Mouse (Mus musculus): ENCODE measurements around the gene Gbf1.

The Gbf1 gene

DNA sequence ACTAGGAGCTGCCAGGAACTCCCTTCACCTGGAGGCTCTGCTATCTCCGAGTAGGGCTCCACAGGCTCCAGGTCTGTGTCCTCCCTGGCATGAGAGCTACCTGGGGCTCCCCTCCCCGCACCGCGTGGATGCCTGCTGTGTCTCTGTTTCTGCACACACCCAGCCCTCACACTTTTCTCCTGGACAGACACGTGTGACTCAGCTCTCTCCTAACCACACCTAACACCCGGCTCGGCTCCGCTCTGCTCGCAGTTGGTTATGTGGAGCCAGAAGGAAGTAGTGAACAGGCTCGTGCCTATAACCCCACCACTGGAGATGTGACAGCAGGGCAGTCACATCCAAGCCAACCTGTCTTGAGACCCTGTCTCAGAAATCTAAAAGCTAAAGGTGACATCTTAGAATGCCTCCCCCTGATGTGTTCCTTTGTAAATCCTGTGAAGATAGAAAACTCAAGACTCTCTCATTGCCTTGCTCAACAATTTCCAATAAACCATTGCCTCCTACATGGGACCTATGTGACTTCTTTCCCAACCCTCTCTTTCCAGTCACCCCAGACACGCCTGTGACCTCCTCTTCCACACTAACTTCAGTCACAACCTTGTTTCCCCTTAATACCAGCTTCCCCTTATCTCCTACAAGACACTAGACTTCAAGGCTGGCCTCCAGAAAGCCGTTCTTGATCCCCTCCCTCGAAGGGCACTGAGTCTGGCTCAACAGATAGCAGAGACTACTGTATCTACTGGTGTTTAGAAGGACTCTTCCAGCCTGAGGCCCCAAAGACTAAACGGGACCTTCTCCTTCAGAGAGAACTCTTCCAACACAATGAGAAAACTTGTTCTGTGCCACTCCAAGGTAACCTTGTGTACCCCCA, 162.8 kb downstream of the Gbf1 start:
- no peak for DNase-seq (ENCODE audit: low read depth in 1 of 2, low spot score in 2 of 2)

DNA sequence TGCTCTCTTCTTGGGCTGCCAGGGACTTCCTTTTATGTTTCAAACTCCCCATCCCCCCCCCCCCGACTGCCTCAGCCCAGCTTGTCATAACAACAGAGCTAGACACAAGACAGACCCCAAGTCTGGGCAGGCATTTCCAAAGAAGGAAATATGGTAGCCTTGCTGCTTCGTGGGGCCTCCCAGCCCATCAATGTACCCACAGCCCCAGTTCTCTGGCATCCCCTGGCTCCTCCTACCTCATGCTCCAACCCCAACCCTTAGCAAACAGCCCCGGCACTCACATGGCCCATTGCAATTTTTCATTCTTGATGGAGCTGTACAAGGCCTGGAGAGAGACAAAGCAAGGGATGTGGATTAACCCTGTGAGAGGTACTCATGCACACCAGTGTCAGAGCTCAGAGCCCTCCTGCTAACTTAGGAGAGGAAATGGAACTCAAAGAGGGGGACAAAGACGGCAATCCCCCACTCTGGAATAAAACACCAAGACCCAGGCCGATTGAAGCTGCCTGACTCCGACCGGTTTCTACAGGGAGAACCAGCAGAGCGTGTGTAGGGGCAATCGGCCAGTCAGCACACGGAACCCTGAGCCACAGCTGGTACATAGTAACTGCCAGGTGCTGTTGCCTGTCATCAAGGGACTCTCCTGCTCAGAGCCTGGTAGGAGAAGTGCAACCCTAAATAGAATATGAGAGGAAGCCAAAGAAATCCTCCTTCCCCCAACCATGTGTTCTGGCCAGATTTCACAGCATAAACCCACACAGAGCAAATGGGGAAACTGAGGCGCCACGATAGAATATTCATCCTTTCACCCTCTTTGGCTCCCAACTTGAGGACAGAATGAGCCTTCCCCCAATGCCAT, 163.7 kb downstream of the Gbf1 start:
- no peak for DNase-seq (ENCODE audit: low read depth in 1 of 2, low spot score in 2 of 2)

DNA sequence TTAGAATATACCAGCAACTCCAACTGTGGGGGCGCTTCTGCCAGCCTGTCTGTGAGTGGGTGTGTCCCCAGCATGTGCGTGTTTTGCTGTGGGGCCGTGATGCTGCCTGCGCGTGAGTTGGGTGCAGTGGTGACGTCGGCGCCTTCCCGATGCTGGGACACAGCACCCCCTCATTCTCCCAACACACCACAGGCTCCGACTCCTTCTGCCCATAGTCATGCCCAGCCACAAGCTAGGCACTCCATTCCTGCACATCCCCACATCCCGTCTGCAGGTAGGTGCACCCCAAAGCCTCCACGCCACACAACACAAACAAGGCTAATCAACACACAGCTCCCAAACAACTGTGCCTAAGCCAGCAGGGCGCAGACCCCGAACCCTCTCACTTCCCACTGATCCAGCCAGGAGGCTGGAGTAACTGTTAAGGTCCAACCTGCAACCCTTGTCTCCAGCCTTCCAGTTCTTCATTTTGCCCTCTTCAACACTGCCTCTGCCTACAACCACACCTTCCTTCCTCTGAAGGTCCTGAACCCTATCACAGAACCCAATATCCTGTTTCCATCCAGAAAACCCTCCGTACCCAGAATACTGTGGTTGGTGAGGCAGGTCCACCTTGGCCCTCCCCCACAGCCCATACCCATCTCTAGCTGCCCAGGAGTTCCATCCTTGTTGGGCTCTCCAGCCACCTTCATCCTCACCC, 164.7 kb downstream of the Gbf1 start:
- no peak for DNase-seq (ENCODE audit: low read depth in 1 of 2, low spot score in 2 of 2)

DNA sequence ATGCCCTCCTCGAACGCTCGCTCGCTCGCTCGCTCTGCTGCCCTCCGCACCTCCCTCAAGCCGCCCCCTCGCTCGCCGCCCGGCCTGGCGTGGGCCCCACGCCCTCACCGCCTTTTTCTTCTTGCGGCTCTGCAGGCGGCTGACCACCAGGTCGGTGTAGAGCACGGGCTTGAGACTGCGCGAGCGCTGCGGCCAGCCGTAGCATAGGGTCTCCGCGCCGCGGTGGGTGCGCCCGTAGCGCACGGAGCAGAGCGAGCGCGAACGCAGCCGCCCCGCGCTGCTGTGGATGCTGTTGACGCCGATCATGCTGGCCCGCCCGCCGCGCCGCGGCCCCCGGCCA, 165.2 kb downstream of the Gbf1 start:
- DNase-seq (ENCODE audit: low read depth in 1 of 2, low spot score in 2 of 2), result no peak

DNA sequence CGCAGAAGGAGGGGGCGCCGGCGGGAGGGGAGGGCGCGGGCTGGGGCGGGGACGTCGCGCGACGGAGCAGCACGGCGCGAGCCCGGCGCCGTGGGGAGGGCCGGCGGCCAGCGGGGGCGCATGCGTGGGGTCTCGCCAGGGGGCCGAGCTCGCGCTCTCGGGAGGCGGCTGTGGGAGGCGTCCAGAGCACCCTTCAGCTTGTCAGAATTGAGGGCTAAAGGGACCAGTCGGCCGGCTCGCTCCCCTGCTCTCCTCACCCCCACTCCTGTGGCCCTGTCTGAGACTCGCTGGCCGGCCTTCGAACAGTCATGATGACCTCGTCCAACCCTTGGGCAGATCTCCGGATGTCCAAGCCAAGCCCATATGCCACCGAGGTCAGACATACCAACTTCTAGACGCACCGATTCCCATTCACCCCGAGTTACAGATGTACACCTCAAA, 165.7 kb downstream of the Gbf1 start:
- DNase-seq (ENCODE audit: low read depth in 1 of 2, low spot score in 2 of 2), result no peak

DNA sequence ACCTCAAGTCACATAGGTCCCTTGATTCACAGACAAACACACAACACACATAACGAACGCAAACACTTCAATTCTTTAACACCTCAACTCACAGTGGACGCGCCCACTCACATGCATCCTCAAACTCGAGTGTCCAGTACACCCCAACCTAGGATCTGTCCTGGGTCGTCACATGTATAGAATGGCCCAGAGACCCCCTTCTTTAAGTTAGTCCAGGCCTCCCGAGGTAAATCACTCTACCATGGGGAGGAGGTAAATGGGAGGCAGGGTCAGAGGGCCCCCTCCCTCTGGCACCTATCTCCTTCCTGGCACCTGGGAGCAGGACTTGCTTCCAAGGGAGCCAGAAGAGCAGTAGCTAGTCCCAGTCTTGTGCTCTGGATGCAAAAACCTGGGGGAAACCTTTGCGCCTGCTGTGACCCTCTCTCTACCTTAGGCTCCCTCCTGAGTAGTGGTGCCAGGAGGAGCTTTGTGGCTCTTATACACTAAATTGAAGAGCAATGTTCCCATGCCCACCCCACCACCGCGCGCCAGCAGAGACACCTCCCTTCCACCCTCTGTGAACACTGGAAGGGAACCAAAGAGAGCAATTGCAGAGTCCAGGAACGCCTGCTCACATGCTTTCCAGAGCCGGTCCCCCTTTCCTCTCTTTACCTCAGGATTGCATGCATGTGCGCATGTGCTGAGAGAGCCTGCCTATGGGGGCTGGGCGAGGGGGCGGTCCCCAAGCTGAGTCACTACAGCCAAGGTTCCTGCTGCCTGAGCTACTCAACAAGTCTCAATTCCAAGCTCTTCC, 166.5 kb downstream of the Gbf1 start:
- no peak for DNase-seq (ENCODE audit: low read depth in 1 of 2, low spot score in 2 of 2)

DNA sequence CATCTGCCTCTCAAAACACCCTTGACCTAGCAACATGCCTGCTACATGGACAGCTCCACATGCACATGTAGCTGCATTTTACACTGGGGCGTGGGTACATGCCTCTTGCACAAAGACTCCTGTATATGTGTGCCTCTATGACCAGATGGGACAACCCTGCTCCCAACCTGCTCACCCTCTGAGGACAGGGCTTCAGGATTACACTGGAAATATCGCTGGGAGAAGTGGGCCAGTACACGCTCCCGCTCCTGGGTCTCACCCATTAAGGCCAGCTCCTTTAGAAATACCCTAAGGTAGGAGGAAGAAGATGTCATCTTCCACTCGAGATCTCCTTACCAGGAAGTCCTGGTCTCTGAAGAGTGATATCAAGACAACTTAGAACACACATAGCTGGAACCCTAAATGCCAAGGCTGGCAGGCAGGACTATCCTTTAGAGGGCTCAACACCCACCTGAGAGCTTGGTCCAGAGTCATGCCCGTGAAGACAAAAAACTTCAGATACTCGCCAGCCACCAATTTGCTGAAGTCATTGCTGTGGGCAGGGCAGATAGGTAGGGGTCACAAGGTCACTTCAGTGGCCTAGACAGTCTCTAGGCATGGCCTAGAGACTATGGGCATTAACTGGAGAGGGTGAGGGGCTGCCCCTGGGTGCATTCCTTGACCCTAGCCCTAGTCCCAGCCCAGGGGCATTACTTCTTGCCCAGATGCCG, 167.9 kb downstream of the Gbf1 start:
- DNase-seq (ENCODE audit: low read depth in 1 of 2, low spot score in 2 of 2), result no peak

DNA sequence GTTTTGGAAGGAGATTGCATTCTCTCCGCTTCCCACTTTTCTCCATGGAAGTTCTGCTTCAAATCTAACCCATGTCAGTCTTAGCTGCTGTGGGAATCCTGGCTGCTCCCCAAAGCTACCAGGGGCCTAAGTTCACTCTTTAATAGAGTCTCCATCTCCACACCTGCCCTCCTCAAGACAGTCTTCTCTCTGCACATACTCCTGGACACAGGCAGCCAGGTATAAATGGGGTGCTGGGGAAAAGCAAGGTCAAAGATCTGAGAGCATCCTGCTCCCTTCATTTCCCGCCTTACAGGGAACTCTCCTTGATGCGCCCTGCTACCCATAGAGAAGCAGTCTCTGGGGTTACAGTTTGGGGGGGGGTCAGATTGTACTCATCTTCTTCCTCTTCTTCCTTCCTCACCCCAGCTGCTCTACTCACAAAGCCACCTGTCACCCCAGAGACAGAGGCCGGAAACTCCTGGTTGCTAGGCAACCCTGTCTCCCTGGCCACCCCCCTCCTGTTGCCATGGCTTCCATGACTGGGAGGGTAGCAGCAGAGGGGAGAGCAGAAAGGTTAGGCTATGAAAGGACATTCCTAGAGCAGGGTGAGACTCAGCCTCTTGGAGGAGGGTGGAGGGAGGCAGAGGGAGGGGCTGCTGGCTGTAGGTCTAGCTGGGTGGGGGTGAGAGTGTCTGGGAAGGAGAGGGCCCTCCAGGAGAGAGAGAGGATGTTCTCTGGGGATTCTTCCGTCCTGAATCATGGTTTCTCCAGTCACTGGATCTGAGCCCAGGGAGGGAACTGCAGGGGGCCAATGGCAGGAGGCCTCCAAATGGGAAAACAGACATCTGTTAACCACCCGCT, 169.0 kb downstream of the Gbf1 start:
- DNase-seq (ENCODE audit: low read depth in 1 of 2, low spot score in 2 of 2), result no peak

DNA sequence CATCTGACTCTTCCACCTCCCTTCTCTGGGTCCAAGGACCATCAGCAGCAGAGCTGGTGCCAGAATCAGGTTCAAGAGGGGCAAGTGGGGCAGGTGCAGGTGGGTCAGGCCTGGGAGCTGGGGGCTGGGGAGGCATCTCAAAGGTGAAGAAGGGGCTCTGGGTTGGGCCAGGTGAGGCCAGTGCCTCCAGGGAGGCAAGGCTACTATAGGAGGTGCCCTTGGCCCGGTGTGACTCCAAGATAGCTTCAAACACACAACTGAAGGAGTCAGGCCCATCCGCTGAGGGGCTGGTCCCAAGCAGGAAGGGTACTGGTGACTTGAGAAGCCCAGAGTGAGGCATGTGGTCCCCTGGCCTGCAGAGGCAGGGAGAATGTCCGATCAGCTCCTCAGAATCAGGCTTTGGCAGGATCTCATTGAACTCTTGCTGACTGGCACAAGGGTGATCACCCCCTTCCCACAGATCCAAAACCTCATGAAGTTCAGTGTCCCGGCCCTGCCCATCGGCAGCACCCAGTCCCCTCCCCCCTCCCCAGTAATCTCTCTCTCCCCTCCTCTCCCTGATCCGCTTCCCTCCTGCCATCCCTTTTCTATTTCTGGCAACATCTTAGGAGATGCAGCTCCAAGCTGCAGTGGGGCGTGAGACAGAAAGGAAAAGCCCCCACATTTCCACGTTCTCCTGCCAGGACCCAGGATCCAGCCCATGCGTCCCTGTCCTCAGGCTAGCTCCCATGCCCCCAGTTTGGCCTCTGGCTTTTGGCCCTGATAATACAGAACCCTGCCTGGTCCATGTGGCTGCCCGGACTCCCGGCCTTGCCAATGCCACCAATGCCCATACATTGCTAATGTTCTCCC, 170.1 kb downstream of the Gbf1 start:
- DNase-seq (ENCODE audit: low read depth in 1 of 2, low spot score in 2 of 2), result no peak

DNA sequence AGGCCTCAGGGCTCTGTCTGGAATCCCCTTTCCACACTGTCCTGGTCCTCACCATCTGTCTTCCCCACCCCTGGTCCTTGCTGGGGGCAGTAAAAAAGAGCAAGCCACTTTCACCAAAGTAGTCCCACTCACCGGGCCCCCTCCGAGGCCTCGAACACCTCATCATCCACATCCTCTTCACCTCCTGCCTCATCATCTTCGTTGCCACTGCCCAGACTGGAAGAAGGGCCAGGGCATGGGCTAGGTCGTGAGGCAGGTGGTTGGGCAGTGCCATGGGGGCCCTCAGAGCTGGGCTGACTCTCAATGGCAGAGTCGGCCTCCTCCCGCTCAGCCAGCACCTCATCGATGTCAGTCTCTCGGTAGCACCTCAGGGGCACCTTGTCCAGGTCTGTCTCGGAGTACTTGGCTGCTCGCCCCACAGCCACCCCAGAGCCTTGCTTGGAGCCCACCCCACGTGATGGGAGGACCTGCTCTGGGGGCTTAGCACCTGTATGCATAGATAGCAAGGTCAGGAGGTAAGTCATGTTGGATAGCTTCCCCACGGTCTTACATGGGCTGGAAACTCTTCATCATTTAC, 170.8 kb downstream of the Gbf1 start:
- no peak for DNase-seq (ENCODE audit: low read depth in 1 of 2, low spot score in 2 of 2)

DNA sequence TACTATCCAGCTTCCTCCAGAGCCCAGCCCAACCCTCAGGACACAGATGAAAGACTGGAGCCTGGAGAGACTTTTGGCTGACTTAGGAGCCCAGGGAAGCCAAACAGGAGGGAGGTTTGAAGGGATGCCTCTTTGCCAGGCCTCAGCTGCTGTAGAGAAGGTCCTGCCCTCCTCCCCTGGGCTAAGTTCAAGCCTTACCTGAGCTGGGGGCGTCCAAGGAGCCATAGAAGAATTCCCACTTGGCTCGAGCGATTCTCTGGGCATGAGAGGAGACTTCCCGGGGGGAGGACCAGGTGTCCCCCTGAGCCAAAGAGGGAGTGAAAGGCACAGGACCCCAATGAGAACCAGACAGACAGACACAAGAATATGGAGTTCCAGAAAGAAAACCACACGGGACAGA, 171.4 kb downstream of the Gbf1 start:
- DNase-seq (ENCODE audit: low read depth in 1 of 2, low spot score in 2 of 2), result no peak

DNA sequence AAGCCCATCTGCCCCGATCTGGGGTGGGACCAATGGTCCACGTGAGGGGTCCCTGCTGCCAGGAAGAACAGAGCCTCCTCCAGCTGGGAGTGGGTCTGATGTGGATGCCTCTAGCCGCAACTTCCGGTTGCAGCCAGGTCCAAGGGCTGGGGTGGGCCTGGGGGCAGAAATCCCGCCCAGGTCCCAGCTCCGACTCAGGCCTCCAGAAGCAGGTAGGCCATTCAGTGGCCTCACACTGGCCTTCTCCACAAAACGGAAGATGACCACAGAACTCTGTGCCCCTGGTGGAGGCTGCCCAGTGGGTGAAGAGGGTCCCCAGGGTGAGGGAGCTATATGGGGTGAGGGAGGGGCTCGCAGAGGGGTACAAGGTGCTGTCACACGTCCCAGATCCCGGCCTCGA, 172.1 kb downstream of the Gbf1 start:
- DNase-seq (ENCODE audit: low read depth in 1 of 2, low spot score in 2 of 2), result no peak

DNA sequence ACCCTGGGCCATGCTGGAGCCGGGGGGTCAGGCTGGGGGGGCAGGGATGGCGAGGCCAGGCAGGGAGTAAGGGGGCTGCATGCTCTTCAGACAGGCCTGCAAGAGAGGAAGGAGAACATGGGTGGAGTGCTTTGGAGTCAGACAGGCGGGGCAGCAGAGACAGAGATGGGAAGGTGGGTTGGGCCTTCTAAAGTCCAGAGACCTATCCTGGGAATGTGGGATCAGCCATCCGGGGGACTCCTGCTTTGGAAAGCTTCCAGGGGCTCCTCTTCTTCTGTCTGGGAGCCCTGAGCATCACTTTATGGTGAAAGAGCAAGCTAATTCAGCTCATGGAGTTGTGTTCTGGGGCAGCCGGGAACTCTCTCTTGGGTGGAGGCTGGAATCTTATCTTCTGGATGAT, 172.6 kb downstream of the Gbf1 start:
- no peak for DNase-seq (ENCODE audit: low read depth in 1 of 2, low spot score in 2 of 2)

DNA sequence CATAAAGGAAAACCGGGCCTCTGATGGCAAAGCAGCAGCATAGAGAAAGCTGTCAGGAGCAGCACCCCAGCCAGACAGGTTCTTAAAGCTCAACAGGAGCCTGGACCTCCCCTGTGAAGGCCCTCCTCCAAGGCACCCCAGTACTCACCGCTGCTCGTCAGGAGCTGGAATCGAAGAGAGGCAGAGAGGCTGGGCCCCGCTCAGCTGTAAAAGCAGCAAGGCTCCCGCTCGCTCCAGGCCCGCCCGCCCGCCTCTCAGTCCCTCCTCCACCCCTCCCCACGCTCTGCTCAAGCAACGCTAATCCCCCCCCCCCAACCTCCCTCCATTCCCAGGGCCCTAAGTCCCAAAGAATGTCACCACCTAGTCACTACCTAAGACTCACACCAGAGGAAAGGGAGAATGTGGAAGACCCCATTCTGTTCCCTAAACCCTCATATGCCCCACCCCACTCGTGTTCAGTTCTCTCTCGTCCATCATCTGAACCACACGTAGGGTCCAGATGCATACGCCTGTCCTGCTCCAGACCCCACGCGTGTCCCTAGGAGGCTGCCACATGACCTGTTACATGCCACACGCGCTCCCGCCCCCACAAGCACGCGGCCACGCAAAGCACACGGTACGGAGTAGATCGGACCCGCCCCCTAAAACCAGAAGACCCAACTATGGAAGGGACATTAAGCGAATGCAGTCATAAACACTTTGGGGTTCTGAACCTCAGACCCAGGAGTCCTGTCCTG, 173.9 kb downstream of the Gbf1 start:
- DNase-seq (ENCODE audit: low read depth in 1 of 2, low spot score in 2 of 2), result no peak

DNA sequence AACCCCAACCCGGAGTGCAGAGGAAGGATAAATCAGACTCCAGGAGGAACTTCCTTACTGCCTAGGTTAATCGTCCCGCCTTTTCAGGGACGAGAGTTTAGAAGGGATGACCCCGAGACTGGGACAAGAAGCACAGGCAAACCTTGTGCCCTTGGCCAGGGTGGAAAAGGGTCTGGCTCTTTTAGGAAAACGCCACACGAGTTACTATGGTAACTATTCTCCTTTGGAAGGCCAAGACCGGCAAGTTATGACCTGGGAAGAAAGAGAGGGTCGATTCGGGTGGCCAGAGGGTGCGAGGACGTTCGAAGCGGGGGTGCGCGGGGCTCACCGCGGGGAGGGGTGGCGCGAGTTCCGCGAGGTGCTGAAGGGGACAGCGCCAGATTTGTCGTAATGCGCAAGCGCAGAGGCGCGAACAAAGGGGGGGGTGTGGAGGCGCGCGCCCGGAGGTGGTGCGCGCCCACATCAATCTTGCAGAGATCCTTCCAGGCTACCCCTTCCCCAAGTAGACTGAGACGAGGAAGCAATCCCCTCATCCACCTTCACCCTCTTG, 174.5 kb downstream of the Gbf1 start, which contains the start of gene Psd:
TSS of gene Psd (minus strand) at position 401 of the 550 bp plus-strand sequence.
- DNase-seq (ENCODE audit: low read depth in 1 of 2, low spot score in 2 of 2), result no peak

DNA sequence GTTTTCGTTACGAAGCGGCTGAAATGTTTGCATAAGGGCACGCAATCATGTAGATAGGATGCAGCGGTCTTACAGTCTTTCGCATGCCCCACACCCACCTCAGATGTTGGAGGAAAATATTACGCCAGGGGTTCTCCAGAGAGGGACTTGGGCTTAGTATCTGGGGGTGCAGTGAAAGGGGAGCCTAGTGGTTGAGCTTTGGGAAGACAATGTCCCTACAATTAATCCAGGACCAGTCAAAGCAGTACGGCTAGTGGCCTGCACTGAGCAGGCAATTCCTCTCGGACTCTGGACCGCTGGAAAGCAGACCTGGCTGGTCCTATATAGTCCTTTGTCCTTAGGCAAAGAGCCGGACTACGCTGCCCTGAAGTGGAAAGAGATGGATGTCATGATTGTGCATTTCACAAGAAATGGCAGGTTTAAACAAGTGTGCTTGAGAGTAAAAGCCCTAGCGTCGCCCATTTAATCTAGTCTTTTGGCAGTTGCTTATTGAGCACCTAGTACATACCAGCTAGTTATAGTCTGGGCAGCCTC, 175.3 kb downstream of the Gbf1 start:
- no peak for DNase-seq (ENCODE audit: low read depth in 1 of 2, low spot score in 2 of 2)
